Mouse (Mus musculus): ENCODE results near the gene Atp2a1.

- TF ChIP-seq POLR2A (IDR thresholded peaks at IDR 0.05; ENCODE audit: borderline replicate concordance, extremely low read depth, low read depth, low read length) (no peak), CTCF (IDR thresholded peaks at IDR 0.05; ENCODE audit: insufficient read depth, low read length) (peak; percentile 50)
These were observed 4.4 kb upstream of the Atp2a1 start for GRCm38 (mm10) chr7:126467271-126467670.

All from lung, adult 2 months (tissue).